Mouse (Mus musculus) testis, adult 2 months (tissue): ENCODE data around the gene Rnf20.

Experiments used
- CTCF ChIP-seq: fragments of 200-500 bp; IDR thresholded peaks from 2 replicates; pipeline ENCODE4 v1.5.1; 2012; ENCODE audit warnings: low read depth, mild to moderate bottlenecking, inconsistent platforms, low read length, moderate library complexity; ENCODE audit not compliant: control insufficient read depth, insufficient read depth, insufficient replicate concordance
- POLR2A ChIP-seq: fragments of 200-500 bp; IDR thresholded peaks from 2 replicates; pipeline ENCODE4 v1.6.1; 2012; ENCODE audit warnings: low read depth, mild to moderate bottlenecking, inconsistent platforms, low read length, moderate library complexity; ENCODE audit not compliant: control insufficient read depth

DNA sequence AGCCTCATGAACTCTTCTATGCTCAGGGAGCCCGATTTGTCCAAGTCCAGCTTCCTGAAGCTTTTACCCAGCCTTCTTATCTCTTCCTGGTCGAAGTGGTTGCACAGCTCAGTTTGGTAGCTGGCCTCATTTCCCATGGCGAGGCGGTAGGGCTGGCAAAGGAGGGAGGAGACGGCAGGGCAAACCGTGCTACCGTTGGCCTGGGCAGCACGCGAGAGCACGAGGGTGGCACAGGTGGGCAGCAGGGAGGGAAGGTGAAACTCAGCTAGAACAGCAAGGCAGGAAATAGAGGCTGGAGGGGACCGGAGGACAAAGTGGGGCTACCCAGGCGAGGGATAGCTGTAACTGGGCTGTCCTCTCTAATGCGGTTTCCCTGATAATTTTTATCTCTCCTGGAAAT lies 50.0 kb downstream of the Rnf20 start, which contains the start of gene Ppp3r2:
- TF ChIP-seq CTCF (no peak), POLR2A (peak; percentile 86; the same call in 1 of the 2 replicates)
